Mouse (Mus musculus) gastrocnemius, adult 18-20 months (tissue): Measurements from ENCODE around the gene Palm3. TPM values are rescaled to one million over a fixed set of nuclear protein-coding genes. Genes with fewer than 3 reads are reported as not detected.
A peak's percentile ranks its signal among the peaks of the same experiment; 100 is the strongest.
"Not testable (repeated sequence)": the region's sequence is repeated elsewhere in the genome, so short reads cannot be mapped to it uniquely, and the experiment has no call there.

Experiments
- DNase-seq: peaks from one replicate; pipeline ENCODE4 v3.0.0; 2021; ENCODE audit warnings: low spot score
- long read RNA-seq, 2 experiments: library from polyadenylated mRNA; stranded (forward); transcript quantifications; one replicate each; pipeline ENCODE4 v2.0.0; 2021
- total RNA-seq, 2 experiments: library from RNA; stranded (reverse); gene quantifications; 2 replicates each; pipeline ENCODE4 v1.2.3; 2021

Palm3 gene
- under 1 TPM; 0.09 to 0.11 TPM for total RNA-seq
- long read RNA-seq, experiment 1 = 0 reads
- long read RNA-seq, experiment 2 = 0 reads

- no peak for DNase-seq
Measured at GRCm38 (mm10) chr8:84021096-84021495, at the start of gene Palm3. Palm3 (plus strand) TSS chr8:84021471.

GRCm38 (mm10) chr8:83971661-83972060, 49.6 kb upstream of the Palm3 start:
- DNase-seq = no peak

- DNase-seq = peak; percentile 98
Measured at GRCm38 (mm10) chr8:83972150-83973120, 48.8 kb upstream of the Palm3 start, which contains the start of gene Prkaca. Prkaca (plus strand) TSS chr8:83972993.

GRCm38 (mm10) chr8:83973161-83974031, 47.9 kb upstream of the Palm3 start:
- peak; percentile 20 for DNase-seq

GRCm38 (mm10) chr8:83974521-83974920, 46.8 kb upstream of the Palm3 start:
- no peak for DNase-seq

GRCm38 (mm10) chr8:83976101-83976630, 45.1 kb upstream of the Palm3 start:
- DNase-seq = peak; percentile 51

- no peak for DNase-seq
Measured at GRCm38 (mm10) chr8:83976779-83977350, 44.4 kb upstream of the Palm3 start.

GRCm38 (mm10) chr8:83977646-83978045, 43.6 kb upstream of the Palm3 start:
- no peak for DNase-seq

GRCm38 (mm10) chr8:83978200-83978599, 43.1 kb upstream of the Palm3 start:
- no peak for DNase-seq

- DNase-seq = peak; percentile 78
Measured at GRCm38 (mm10) chr8:83980250-83980649, 41.0 kb upstream of the Palm3 start.

- DNase-seq = peak; percentile 75
Measured at GRCm38 (mm10) chr8:83980845-83981244, 40.4 kb upstream of the Palm3 start.

- no peak for DNase-seq
Measured at GRCm38 (mm10) chr8:83981533-83981932, 39.7 kb upstream of the Palm3 start.

GRCm38 (mm10) chr8:83982449-83982848, 38.8 kb upstream of the Palm3 start:
- DNase-seq = no peak

- DNase-seq = not testable (repeated sequence)
Measured at GRCm38 (mm10) chr8:83983222-83983621, 38.0 kb upstream of the Palm3 start.

GRCm38 (mm10) chr8:83989243-83989642, 32.0 kb upstream of the Palm3 start:
- DNase-seq = no peak

GRCm38 (mm10) chr8:83990170-83990569, 31.1 kb upstream of the Palm3 start:
- DNase-seq = no peak

- DNase-seq = no peak
Measured at GRCm38 (mm10) chr8:83992488-83992887, 28.8 kb upstream of the Palm3 start.

- DNase-seq = no peak
Measured at GRCm38 (mm10) chr8:83994030-83994429, 27.2 kb upstream of the Palm3 start.

GRCm38 (mm10) chr8:83995973-83996372, 25.3 kb upstream of the Palm3 start:
- no peak for DNase-seq

GRCm38 (mm10) chr8:83996567-83997505, 24.4 kb upstream of the Palm3 start:
- peak; percentile 89 for DNase-seq
